Mouse (Mus musculus) CH12F3 (cell line): ENCODE data around the gene Olfr1511.
"Not testable (repeated sequence)": the region's sequence is repeated elsewhere in the genome, so short reads cannot be mapped to it uniquely, and the experiment has no call there.

ENCODE experiments used
- in situ Hi-C: fragments of 300-500 bp; cut with MboI; formaldehyde crosslinking; loops from 2 replicates; pipeline ENCODE4 v1.14.3; 2020; ENCODE audit warnings: low sequenced_read_pairs

Olfr1511 gene

DNA sequence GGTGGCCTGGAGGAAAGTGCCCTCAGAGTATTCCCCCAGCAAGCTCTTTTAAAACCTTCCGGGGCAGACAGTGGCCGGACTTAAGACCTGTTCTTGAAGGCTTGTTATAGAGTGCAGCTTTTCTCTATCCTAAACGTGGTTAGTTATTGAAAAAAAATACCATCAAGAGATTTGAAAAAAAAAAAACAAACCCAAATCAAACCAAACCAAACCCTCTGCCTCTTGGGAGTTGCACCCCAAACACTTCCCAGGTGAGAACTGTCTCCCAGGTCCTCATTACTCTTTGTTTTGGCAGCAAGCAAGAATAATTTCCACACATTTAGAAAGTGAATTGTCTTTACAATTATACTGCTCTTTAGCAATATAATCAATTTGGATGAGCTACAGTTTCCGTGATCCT lies at the start of gene Olfr1511:
Gene Olfr1511, minus strand, starts transcription at position 101 of the 400 bp plus-strand sequence.
- in situ Hi-C loops, result no loop called here

DNA sequence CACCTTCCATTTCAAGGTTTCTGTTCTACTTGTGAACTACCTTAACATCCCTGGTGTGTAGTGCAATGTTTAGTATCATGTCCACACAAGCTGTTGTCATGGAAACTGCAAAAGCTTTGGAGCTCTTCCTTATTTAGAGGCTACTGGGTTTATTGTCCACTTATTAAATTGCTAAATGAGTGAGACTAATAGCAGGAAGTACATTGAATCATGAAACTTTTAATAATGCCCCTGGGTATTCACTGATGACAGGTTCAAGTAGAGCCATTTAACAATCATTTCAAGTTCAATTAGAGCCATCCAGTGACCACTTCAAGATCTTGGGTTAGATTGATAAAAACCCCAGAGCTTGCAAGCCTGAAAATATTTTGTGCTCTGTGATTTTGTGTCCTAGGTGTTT lies 45.5 kb upstream of the Olfr1511 start, which contains the start of gene Olfr1509:
Gene Olfr1509, plus strand, starts transcription at position 301 of the 400 bp plus-strand sequence.
- in situ Hi-C loops, result no loop called here

DNA sequence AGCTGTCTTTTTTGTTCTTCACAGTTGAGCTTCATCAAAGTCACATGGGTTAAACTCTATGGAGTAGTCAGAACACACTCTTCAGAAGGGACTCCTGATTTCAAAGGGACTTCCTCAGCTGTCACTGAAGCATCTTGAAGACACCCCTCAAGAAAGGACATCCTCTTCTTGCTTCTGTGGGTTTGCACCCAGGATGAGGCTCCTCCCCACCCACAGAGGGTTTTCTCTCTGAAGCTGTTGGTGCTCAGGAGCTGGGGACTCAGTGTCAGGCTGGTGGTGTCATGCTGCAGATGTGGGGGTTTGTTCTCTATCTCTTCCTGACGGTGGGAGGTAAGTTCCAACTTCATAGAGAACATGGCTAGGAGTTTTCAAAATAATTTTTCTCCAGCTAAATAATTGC lies 30.5 kb upstream of the Olfr1511 start:
- in situ Hi-C loops, result no loop called here

DNA sequence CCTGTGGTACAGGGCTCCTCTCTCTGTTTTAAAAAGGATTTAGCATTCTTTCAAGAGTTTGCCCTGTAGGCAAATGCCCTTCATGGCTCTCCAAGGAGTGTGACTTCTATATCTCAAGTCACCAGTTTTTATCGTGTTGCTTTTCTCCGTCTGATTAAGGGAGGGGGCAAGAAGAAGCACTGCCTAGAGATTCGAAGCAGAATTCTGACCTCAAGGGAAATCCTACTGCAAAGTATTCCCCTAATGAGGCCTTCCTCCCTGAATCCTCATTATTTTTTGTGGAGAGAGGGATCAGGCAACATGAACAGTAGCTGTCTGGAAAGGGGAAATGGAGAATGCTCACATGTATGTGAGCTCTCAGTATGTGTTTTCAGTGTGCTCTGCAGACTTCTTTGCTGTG lies 17.1 kb upstream of the Olfr1511 start, which contains the start of gene Olfr1510:
Gene Olfr1510, minus strand, starts transcription at position 101 of the 400 bp plus-strand sequence.
- in situ Hi-C loops, result no loop called here

DNA sequence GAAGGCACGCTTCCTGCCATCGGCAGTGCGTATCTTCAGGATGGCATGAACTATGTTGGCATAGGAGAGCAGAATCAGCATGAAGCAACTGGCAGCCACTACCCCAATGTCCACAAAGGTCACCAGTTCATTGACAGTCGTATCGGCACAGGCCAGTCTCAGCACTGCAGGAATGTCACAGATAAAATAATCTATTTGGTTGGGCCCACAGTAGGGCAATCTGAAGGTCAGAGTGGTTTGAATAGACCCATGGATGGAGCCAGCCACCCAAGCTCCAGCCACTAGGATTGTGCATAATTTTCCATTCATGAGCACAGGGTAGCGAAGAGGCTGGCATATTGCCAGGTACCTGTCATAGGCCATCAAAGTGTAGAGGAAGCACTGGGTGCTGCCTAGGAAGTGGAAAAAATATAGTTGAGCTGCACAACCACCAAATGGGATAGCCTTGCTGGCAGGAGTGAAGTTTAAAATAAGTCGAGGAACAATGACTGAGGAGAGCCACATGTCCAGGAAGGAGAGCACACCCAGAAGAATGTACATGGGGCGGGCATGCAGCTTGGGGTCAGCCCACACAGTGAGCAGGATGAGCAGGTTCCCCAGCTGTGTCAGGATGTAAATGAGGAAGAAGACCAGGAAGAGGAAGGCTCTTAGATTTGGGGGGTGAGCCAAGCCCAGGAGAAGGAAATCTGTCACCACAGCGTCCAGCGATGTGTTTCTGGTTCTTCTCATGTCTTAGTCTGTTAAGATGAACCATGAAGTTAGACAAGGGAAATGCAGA lies 13.2 kb upstream of the Olfr1511 start:
- in situ Hi-C loops, result not testable (repeated sequence)

DNA sequence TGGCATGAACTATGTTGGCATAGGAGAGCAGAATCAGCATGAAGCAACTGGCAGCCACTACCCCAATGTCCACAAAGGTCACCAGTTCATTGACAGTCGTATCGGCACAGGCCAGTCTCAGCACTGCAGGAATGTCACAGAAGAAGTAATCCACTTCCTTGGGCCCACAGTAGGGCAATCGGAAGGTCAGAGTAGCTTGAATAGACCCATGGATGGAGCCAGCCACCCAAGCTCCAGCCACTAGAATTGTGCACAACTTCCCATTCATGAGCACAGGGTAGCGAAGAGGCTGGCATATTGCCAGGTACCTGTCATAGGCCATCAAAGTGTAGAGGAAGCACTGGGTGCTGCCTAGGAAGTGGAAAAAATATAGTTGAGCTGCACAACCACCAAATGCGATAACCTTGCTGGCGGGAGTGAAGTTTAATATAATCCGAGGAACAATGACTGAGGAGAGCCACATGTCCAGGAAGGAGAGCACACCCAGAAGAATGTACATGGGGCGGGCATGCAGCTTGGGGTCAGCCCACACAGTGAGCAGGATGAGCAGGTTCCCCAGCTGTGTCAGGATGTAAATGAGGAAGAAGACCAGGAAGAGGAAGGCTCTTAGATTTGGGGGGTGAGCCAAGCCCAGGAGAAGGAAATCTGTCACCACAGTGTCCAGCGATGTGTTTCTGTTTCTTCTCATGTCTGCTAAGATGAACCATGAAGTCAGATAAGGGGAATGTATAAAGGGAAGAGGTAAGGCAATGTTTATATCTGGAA lies 6.9 kb downstream of the Olfr1511 start:
- in situ Hi-C loops, result not testable (repeated sequence)

DNA sequence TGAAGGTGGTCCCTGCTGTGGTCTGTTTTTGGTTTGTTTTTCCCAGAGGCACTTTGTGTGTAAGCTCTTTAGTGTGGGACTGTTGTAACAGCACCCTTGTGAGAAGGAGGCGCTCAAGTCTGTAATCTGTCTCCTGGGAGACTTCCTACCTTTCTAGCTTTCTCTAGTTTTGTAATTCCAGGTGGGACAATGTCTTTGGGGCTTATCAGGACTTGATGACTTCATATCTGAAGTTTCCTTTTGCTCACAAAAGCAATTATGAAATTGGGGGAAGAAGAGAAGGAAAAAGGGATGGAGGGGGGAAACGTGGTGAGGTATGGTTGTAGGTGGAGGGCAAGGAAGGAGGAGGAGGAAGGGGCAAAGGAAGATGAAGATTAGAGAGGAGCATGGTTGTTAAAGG lies 18.1 kb downstream of the Olfr1511 start, which contains the start of gene Olfr1512:
Gene Olfr1512, minus strand, starts transcription at position 101 of the 400 bp plus-strand sequence.
- in situ Hi-C loops, result no loop called here

DNA sequence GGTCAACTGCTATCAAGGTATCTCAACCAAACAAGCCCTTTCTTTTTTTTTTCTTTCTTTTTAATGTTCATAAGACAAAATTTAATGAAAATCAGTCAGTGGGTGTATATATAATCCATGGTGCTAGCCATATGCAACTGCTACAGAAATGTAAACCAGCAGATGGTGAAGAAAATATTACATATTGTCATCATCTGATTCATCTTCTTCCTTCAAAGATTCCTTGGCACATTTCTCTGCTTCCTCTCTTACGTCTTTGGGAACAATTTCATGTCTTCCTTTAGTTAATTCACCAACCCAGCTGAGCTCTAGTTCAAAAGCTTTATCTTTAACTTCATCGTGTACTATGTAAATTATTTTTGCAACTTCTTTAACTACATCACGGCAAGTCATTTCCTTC lies 28.4 kb downstream of the Olfr1511 start:
- in situ Hi-C loops, result no loop called here

DNA sequence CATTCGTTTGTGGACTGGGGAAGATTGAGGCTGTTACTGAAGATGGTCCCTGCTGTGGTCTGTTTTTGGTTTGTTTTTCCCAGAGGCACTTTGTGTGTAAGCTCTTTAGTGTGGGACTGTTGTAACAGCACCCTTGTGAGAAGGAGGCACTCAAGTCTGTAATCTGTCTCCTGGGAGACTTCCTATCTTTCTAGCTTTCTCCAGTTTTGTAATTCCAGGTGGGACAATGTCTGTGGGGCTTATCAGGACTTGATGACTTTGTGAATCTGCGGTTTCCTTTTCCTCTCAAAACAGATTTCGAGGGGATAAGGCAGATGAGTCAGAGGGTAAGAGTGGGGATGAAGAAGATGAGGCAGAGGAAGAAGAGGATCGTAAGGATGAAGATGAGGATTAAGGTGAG lies 40.9 kb downstream of the Olfr1511 start, which contains the start of gene Olfr1513:
Gene Olfr1513, minus strand, starts transcription at position 101 of the 400 bp plus-strand sequence.
- in situ Hi-C loops, result no loop called here
